Mouse (Mus musculus) cerebellum, adult 11-12 months (tissue): ENCODE results near the gene Gcc1.

Source experiments
- DNase-seq: peaks from one replicate; pipeline ENCODE4 v3.0.0; 2022

Gcc1 gene

GRCm38 (mm10) chr6:28428290-28428689 is at the start of gene Gcc1:
TSS of gene Gcc1 (minus strand) at chr6:28428390.
- no peak for DNase-seq

- DNase-seq: no peak
Observed at GRCm38 (mm10) chr6:28474839-28475238, 46.6 kb upstream of the Gcc1 start, which contains the start of gene Snd1. TSS of gene Snd1 (plus strand) at chr6:28475139.

- DNase-seq: no peak
Observed at GRCm38 (mm10) chr6:28474211-28474610, 46.0 kb upstream of the Gcc1 start.

- no peak for DNase-seq
Observed at GRCm38 (mm10) chr6:28471284-28472035, 43.3 kb upstream of the Gcc1 start.

- DNase-seq: no peak
Observed at GRCm38 (mm10) chr6:28470621-28471020, 42.4 kb upstream of the Gcc1 start.

GRCm38 (mm10) chr6:28470017-28470602 is 41.9 kb upstream of the Gcc1 start:
- no peak for DNase-seq

- no peak for DNase-seq
Observed at GRCm38 (mm10) chr6:28464630-28465029, 36.4 kb upstream of the Gcc1 start.

GRCm38 (mm10) chr6:28460534-28460933 is 32.3 kb upstream of the Gcc1 start:
- DNase-seq: peak; percentile 68

- DNase-seq: no peak
Observed at GRCm38 (mm10) chr6:28459221-28459668, 31.1 kb upstream of the Gcc1 start.

- DNase-seq: no peak
Observed at GRCm38 (mm10) chr6:28450977-28451376, 22.8 kb upstream of the Gcc1 start.

GRCm38 (mm10) chr6:28450481-28450880 is 22.3 kb upstream of the Gcc1 start:
- DNase-seq: no peak

GRCm38 (mm10) chr6:28449253-28449652 is 21.1 kb upstream of the Gcc1 start, which contains the start of gene Pax4:
TSS of gene Pax4 (minus strand) at chr6:28449353.
- no peak for DNase-seq

- DNase-seq: no peak
Observed at GRCm38 (mm10) chr6:28447937-28448336, 19.7 kb upstream of the Gcc1 start.

GRCm38 (mm10) chr6:28431538-28431855 is 3.3 kb upstream of the Gcc1 start:
- DNase-seq: no peak

GRCm38 (mm10) chr6:28430795-28431537 is 2.8 kb upstream of the Gcc1 start:
- DNase-seq: no peak

GRCm38 (mm10) chr6:28429870-28430269 is 1.7 kb upstream of the Gcc1 start:
- DNase-seq: peak; percentile 66

GRCm38 (mm10) chr6:28427096-28427839 is 922 bp downstream of the Gcc1 start, which contains the start of gene Fscn3:
TSS of gene Fscn3 (plus strand) at chr6:28427789.
- DNase-seq: peak; percentile 29

GRCm38 (mm10) chr6:28425019-28425418 is 3.2 kb downstream of the Gcc1 start:
- DNase-seq: peak; percentile 44

GRCm38 (mm10) chr6:28423767-28424695 is 4.2 kb downstream of the Gcc1 start:
- peak; percentile 82 for DNase-seq

GRCm38 (mm10) chr6:28423313-28423712 is 4.9 kb downstream of the Gcc1 start, which contains the start of gene Arf5:
TSS of gene Arf5 (plus strand) at chr6:28423560.
- peak; percentile 91 for DNase-seq

GRCm38 (mm10) chr6:28422651-28423290 is 5.4 kb downstream of the Gcc1 start:
- peak; percentile 60 for DNase-seq
